Comparison of ENCODE assay signal across 10 mouse cellular contexts in the genomic region with DNA sequence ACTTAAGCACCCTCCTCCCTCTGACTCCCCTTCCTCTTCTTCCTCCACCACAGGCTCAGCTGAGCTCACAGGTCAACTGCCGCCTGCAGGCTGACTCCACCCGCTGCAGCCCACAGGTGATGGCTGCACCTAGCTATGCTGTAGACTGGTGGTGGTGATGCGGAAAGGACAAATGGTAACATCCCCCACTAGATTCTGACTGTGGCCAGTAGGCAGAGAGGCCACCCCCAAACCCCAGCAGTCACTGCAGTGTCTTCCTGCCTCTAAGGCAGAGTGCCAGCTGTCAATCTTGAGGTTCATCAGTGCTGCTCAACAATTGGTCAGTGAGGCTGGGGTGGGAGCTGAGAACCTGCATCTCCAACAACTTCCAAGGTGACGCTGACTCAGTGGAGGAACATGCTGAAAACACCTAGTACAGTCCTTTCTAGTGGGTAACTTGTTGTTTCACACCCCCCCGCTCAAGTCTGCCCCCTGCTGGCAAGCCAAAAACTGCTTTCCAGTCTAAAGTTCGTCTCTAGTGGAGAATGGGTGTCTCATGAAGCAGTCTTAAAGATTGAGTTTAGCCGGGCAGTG. TPM values are rescaled to one million over a fixed set of nuclear protein-coding genes. Genes with fewer than 3 reads are reported as not detected.
DNase-seq lines count a peak whose midpoint lies in the region; ATAC-seq and TF ChIP-seq lines count a peak whose summit lies in the region.
"Had no signal": no experiment of that assay in that cellular context is flagged by ENCODE, and none has a peak within 500 bp of the region (broad histone marks: within the 10 kb centered on the region; RNA-seq: fewer than 3 reads in every experiment).

No protein-coding gene starts in this region.

- no peaks in the 10 kb centered on the region for H3K9me3 ChIP-seq in ES-Bruce4 (replicated peaks; ENCODE audit: control insufficient read depth, insufficient read depth, low read length, poor library complexity, severe bottlenecking)
- no peaks in the 10 kb centered on the region for H3K9me3 ChIP-seq in lung, embryonic 16.5 days (ENCODE audit: control insufficient read depth, low read length)
- H3K9me3 ChIP-seq: embryonic facial prominence, embryonic 12.5 days had no signal

- 60% methylated on average over 7 of the region's 7 CpGs for WGBS in kidney, adult 2 months
- 60% methylated on average over 7 of the region's 7 CpGs for WGBS in lung, embryonic 16.5 days

- no peak overlapping the region for H3K4me2 ChIP-seq in lung, embryonic 16.5 days (ENCODE audit: low read depth, low read length)
- H3K4me2 ChIP-seq: embryonic facial prominence, embryonic 12.5 days had no signal

- no peak overlapping the region for H3K9ac ChIP-seq in ES-Bruce4 (ENCODE audit: low read depth, poor library complexity, severe bottlenecking)
- no peak overlapping the region for H3K9ac ChIP-seq in lung, embryonic 16.5 days (ENCODE audit: low read length)
- H3K9ac ChIP-seq: embryonic facial prominence, embryonic 12.5 days had no signal

- ATAC-seq in lung, embryonic 16.5 days (ENCODE audit: low read depth): peak; percentile 41; the same call in 1 of the 2 replicates

- no peaks in the 10 kb centered on the region for H3K36me3 ChIP-seq in kidney, adult 2 months (ENCODE audit: control insufficient read depth, insufficient read depth, low read length)
- no peaks in the 10 kb centered on the region for H3K36me3 ChIP-seq in ES-Bruce4 (ENCODE audit: control insufficient read depth, insufficient read depth, low read length, poor library complexity, severe bottlenecking)
- H3K36me3 ChIP-seq in lung, embryonic 16.5 days (ENCODE audit: control insufficient read depth, insufficient read depth, low read length): no peaks in the 10 kb centered on the region
- H3K36me3 ChIP-seq: embryonic facial prominence, embryonic 12.5 days had no signal

- no peak overlapping the region for H3K27ac ChIP-seq in kidney, adult 2 months (ENCODE audit: insufficient read depth, low read depth, low read length)
- no peak overlapping the region for H3K27ac ChIP-seq in ES-Bruce4 (ENCODE audit: insufficient read depth, low read length)
- H3K27ac ChIP-seq in cortical plate, adult 2 months (ENCODE audit: insufficient read depth, low read length): no peak overlapping the region
- no peak overlapping the region for H3K27ac ChIP-seq in lung, embryonic 16.5 days (ENCODE audit: low read length)
- H3K27ac ChIP-seq: embryonic facial prominence, embryonic 12.5 days had no signal

- no peak for TF ChIP-seq EP300 in ES-Bruce4 (IDR thresholded peaks at IDR 0.05; ENCODE audit: insufficient read depth, low read depth, low read length)

- H3K4me3 ChIP-seq in kidney, adult 2 months (ENCODE audit: insufficient read depth, low read depth, low read length): no peak overlapping the region
- no peak overlapping the region for H3K4me3 ChIP-seq in ES-Bruce4 (ENCODE audit: low read depth, low read length)
- H3K4me3 ChIP-seq in cortical plate, adult 2 months (ENCODE audit: insufficient read depth, low read length): no peak overlapping the region
- H3K4me3 ChIP-seq in lung, embryonic 16.5 days (ENCODE audit: low read length): no peak overlapping the region
- H3K4me3 ChIP-seq: embryonic facial prominence, embryonic 12.5 days had no signal

- peak; percentile 58 for TF ChIP-seq CTCF in kidney, adult 2 months (conservative IDR thresholded peaks at IDR 0.05; ENCODE audit: insufficient read depth, insufficient read length, low read depth, low read length)
- peak; percentile 44 for TF ChIP-seq CTCF in ES-Bruce4 (IDR thresholded peaks at IDR 0.05; ENCODE audit: low read depth, low read length)
- TF ChIP-seq CTCF in cortical plate, adult 2 months (IDR thresholded peaks at IDR 0.05; ENCODE audit: extremely low read depth, insufficient read depth, low read length): peak; percentile 32

- no peaks in the 10 kb centered on the region for H3K4me1 ChIP-seq in kidney, adult 2 months (ENCODE audit: control insufficient read depth, insufficient read depth, low read length)
- no peaks in the 10 kb centered on the region for H3K4me1 ChIP-seq in ES-Bruce4 (ENCODE audit: control insufficient read depth, insufficient read depth, low read length)
- no peaks in the 10 kb centered on the region for H3K4me1 ChIP-seq in cortical plate, adult 2 months (ENCODE audit: control insufficient read depth, insufficient read depth, low read length)
- H3K4me1 ChIP-seq in lung, embryonic 16.5 days (replicated peaks; ENCODE audit: control insufficient read depth, insufficient read depth, low read length): no peaks in the 10 kb centered on the region
- H3K4me1 ChIP-seq: embryonic facial prominence, embryonic 12.5 days had no signal

- TF ChIP-seq POLR2A in kidney, adult 2 months (IDR thresholded peaks at IDR 0.05; ENCODE audit: low read depth, low read length): no peak
- no peak for TF ChIP-seq POLR2A in ES-Bruce4 (IDR thresholded peaks at IDR 0.05; ENCODE audit: insufficient read depth, low read length)
- no peak for TF ChIP-seq POLR2A in cortical plate, adult 2 months (IDR thresholded peaks at IDR 0.05; ENCODE audit: extremely low read depth, insufficient read depth, low read length)

- DNase-seq in kidney, adult 2 months: no peak
- DNase-seq in kidney, postnatal 25 days: no peak
- peak; percentile 55 to 71 for DNase-seq in thymus, postnatal 10 days (ENCODE audit: low spot score in 2 of 2)
- DNase-seq in right cerebral cortex, adult 2 months (ENCODE audit: low spot score in 2 of 2): no peak
- no peak for DNase-seq in left cerebral cortex, adult 18-20 months (ENCODE audit: low spot score in 2 of 2)

- H3K27me3 ChIP-seq in kidney, adult 2 months (replicated peaks; ENCODE audit: control insufficient read depth, insufficient read depth, low read length): no peaks in the 10 kb centered on the region
- no peaks in the 10 kb centered on the region for H3K27me3 ChIP-seq in ES-Bruce4 (ENCODE audit: control insufficient read depth, insufficient read depth, low read length, poor library complexity, severe bottlenecking)
- no peaks in the 10 kb centered on the region for H3K27me3 ChIP-seq in lung, embryonic 16.5 days (ENCODE audit: control insufficient read depth, insufficient read depth, low read depth, low read length)
- H3K27me3 ChIP-seq: embryonic facial prominence, embryonic 12.5 days had no signal

RNA-seq across cellular contexts. Expression of gene Nmur1, which starts 10.3 kb away (rescaled TPM):
- polyA plus RNA-seq in kidney, adult 2 months (2012; rRNA removed): 0.19 and 0.23 TPM in 2 replicates
- polyA plus RNA-seq in ES-Bruce4 (2011; ENCODE audit: insufficient read depth, insufficient read length, low read depth, missing spikeins): not detected in 2 replicates
- 0.09 and 0.25 TPM in 2 replicates for polyA plus RNA-seq in cortical plate, adult 2 months (2012; rRNA removed)
- 0.49 and 0.63 TPM in 2 replicates for polyA plus RNA-seq in lung, embryonic 16.5 days (2015; fragmentation: Nextera tagmentation; extraction: Ambion mirVana)
- total RNA-seq in left cerebral cortex, adult 18-20 months (2021): not detected
- polyA plus RNA-seq: embryonic facial prominence, embryonic 12.5 days; macrophage had no signal

RNA-seq across cellular contexts. Expression of gene Tex44, which starts 10.4 kb away (rescaled TPM):
- not detected in 2 replicates for polyA plus RNA-seq in kidney, adult 2 months (2012; rRNA removed)
- not detected in 2 replicates for polyA plus RNA-seq in ES-Bruce4 (2011; ENCODE audit: insufficient read depth, insufficient read length, low read depth, missing spikeins)
- not detected in 2 replicates for polyA plus RNA-seq in cortical plate, adult 2 months (2012; rRNA removed)
- not detected in 2 replicates for polyA plus RNA-seq in lung, embryonic 16.5 days (2015; fragmentation: Nextera tagmentation; extraction: Ambion mirVana)
- total RNA-seq in left cerebral cortex, adult 18-20 months (2021): not detected
- polyA plus RNA-seq: embryonic facial prominence, embryonic 12.5 days; macrophage had no signal

RNA-seq across cellular contexts. Expression of gene Ncl, which starts 56.5 kb away (rescaled TPM):
- polyA plus RNA-seq in kidney, adult 2 months (2012; rRNA removed): 7.2 and 10.4 TPM in 2 replicates
- 1,350 and 1,473 TPM in 2 replicates for polyA plus RNA-seq in ES-Bruce4 (2011; ENCODE audit: insufficient read depth, insufficient read length, low read depth, missing spikeins)
- polyA plus RNA-seq in cortical plate, adult 2 months (2012; rRNA removed): 103 and 113 TPM in 2 replicates
- 315 and 344 TPM in 2 replicates for polyA plus RNA-seq in lung, embryonic 16.5 days (2015; fragmentation: Nextera tagmentation; extraction: Ambion mirVana)
- 100 to 1,000 TPM; 130 TPM for total RNA-seq in left cerebral cortex, adult 18-20 months (2021)

Comparison
In these comparisons a context has a peak if more than half of its experiments do, and no peak if none do; other contexts are left out.
1. DNase-seq: peak in thymus, postnatal 10 days (2 of 2); none in kidney, adult 2 months (single experiment), kidney, postnatal 25 days (0 of 2), right cerebral cortex, adult 2 months (0 of 2) and left cerebral cortex, adult 18-20 months (0 of 2).
2. Peak in every context shown above with its lines, with median percentiles within 50 percentile points of each other: CTCF ChIP-seq.